Comparison of ENCODE assay signal across 8 mouse cellular contexts in the genomic region with DNA sequence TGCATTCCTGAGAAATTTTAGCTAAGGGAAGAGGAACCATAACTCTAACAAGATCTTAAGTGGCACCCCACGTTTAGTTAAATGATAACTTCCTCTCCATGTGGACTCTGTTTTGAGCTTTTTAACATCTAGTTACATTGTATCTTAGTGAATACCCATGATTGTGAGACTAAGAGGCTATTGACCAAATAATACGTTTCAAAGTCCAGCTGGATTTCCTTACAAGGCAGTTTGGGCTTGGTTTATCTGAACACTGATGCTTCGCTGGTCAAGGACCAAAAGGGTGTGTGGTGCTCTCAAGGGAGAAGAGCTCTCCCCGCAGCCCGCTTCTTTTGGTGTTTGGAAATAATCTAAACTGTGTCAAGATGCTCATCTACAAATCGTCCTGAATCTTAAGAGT.
"Had no signal": no experiment of that assay in that cellular context is flagged by ENCODE, and none has a peak within 500 bp of the region (broad histone marks: within the 10 kb centered on the region; RNA-seq: fewer than 3 reads in every experiment).

No protein-coding gene starts in this region.

- DNase-seq: layer of hippocampus, postnatal 36 days; liver, embryonic 13.5 days; lung, adult 2 months; lung, postnatal 14 days; lung, postnatal 4 days; midbrain, embryonic 14.5 days; thymus, adult 18-20 months; thymus, postnatal 4 days had no signal
